Mouse (Mus musculus) adipocyte (in vitro differentiated cells): ENCODE measurements around the gene Cyba.

ENCODE experiments used
- DNase-seq: peaks from one replicate; pipeline ENCODE4 v3.0.0-alpha.2; 2016; ENCODE audit warnings: low spot score

Gene Cyba

GRCm38 (mm10) chr8:122421376-122422070 is 11.2 kb downstream of the Cyba start, which contains the start of gene Il17c:
TSS of gene Il17c (plus strand) at chr8:122422020.
- DNase-seq = no peak

- DNase-seq = peak; percentile 9
These were observed 12.7 kb downstream of the Cyba start for GRCm38 (mm10) chr8:122419881-122420555.

- no peak for DNase-seq
These were observed 17.2 kb downstream of the Cyba start for GRCm38 (mm10) chr8:122415554-122415953.

- DNase-seq = no peak
These were observed 18.4 kb downstream of the Cyba start for GRCm38 (mm10) chr8:122414311-122414710.

- DNase-seq = no peak
These were observed 25.1 kb downstream of the Cyba start for GRCm38 (mm10) chr8:122407678-122408077.

GRCm38 (mm10) chr8:122405146-122405805 is 27.5 kb downstream of the Cyba start:
- DNase-seq = no peak

GRCm38 (mm10) chr8:122398186-122398585 is 34.5 kb downstream of the Cyba start:
- DNase-seq = no peak

- no peak for DNase-seq
These were observed 37.4 kb downstream of the Cyba start for GRCm38 (mm10) chr8:122395291-122395690.

GRCm38 (mm10) chr8:122393717-122394116 is 39.0 kb downstream of the Cyba start:
- DNase-seq = no peak

- no peak for DNase-seq
These were observed 42.0 kb downstream of the Cyba start for GRCm38 (mm10) chr8:122390758-122391157.

GRCm38 (mm10) chr8:122389357-122389756 is 43.4 kb downstream of the Cyba start:
- DNase-seq = no peak

GRCm38 (mm10) chr8:122383039-122383438 is 49.7 kb downstream of the Cyba start:
- DNase-seq = no peak

- DNase-seq = peak; percentile 97
These were observed 56.1 kb downstream of the Cyba start, which contains the start of gene Zc3h18 for GRCm38 (mm10) chr8:122376365-122377231. TSS of gene Zc3h18 (plus strand) at chr8:122376609.

- no peak for DNase-seq
These were observed 56.9 kb downstream of the Cyba start for GRCm38 (mm10) chr8:122375751-122376364.

- no peak for DNase-seq
These were observed 57.4 kb downstream of the Cyba start for GRCm38 (mm10) chr8:122375320-122375719.
